Mouse (Mus musculus) right cerebral cortex, postnatal 36 days (tissue): ENCODE results near the gene Trim59.
A peak's percentile ranks its signal among the peaks of the same experiment; 100 is the strongest.
"Not testable (repeated sequence)": the region's sequence is repeated elsewhere in the genome, so short reads cannot be mapped to it uniquely, and the experiment has no call there.

Experiments used
- DNase-seq, 2 experiments: peaks; one replicate each; pipeline ENCODE4 v3.0.0; 2022; ENCODE audit warnings: low spot score in 2 of 2, mixed read lengths in 1 of 2

Gene Trim59

GRCm38 (mm10) chr3:69044645-69045399 lies at the start of gene Trim59:
TSS of gene Trim59 (minus strand) at chr3:69044755.
- DNase-seq, result peak; percentile 81 to 85

- DNase-seq, result no peak
These were observed 19.4 kb upstream of the Trim59 start for GRCm38 (mm10) chr3:69064005-69064404.

- DNase-seq, result no peak
These were observed 18.2 kb upstream of the Trim59 start for GRCm38 (mm10) chr3:69062764-69063163.

DNA sequence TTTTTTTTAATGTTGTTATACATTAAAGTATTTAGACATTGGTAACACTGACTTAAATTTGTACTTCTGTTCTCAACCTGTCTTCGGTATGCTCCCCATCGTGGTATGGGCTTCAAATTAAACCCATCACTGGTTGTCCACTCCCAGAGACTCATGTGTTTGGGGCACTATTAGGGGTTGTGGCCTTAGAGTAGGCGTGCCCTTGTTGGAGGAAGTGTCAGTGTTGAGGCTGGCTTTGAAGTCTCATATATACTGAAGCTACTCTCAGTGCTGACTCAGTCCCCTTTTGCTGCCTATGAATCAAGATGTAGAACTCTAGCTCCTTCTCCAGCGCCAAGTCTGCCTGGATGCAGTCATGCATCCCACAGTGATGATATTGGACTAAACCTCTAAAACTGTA lies 16.1 kb upstream of the Trim59 start:
- DNase-seq, result no peak

DNA sequence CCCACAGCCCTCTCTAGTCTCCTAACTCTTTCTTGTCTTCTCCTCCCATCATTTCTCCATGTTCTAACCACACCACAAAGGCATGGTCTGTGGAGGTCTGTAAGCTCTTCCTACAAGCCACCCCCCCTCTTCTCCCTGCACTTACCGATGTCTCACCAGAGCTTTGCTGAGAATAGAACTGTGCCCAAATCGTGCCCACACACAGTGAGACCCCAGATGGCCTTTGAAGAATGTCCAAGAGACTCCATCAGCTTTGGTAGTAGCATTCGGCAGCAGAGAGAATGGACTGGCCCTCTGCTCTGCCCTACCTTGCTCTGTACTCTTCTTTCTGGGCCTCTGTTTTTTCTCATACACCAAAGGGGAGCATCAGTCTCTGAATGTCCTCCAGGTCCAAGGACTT lies 11.3 kb upstream of the Trim59 start:
- DNase-seq, result no peak

DNA sequence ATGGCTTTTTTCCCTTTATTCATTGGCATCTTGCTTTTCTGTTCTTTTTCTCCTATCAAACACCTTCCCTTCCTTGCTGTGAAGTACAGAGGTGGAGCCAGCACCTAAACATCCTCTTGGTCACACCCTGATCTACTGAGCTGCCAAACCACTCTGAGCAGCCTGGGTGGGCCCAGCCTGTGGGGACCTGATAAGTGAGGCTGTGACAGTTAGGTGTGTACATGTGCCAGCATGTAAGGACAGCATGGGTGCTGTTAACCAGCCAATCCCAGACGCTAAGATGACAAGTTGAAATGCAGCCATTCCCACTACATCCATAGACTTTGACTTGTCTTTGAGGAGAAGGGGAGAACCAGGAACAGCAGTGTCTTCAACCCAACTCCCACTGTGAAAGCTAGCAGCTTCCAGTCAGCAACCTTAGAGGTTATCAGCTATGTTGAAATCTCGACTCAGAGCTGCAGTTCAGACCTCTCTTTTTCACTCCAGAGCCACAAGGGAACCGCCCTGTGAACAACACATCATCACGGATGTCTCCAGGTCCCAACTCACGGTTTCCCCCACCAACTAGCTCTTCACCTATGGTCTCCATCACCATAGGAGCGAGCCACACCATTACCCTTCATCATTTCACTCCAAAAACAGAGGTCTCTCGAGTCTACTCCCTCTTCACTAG lies 10.3 kb upstream of the Trim59 start:
- DNase-seq, result no peak

GRCm38 (mm10) chr3:69051894-69052293 lies 7.3 kb upstream of the Trim59 start:
- DNase-seq, result no peak

GRCm38 (mm10) chr3:69049011-69049410 lies 4.5 kb upstream of the Trim59 start:
- DNase-seq, result no peak

- no peak for DNase-seq
These were observed 3.1 kb upstream of the Trim59 start for GRCm38 (mm10) chr3:69047684-69048083.

GRCm38 (mm10) chr3:69046509-69046908 lies 2.0 kb upstream of the Trim59 start:
- DNase-seq, result no peak

DNA sequence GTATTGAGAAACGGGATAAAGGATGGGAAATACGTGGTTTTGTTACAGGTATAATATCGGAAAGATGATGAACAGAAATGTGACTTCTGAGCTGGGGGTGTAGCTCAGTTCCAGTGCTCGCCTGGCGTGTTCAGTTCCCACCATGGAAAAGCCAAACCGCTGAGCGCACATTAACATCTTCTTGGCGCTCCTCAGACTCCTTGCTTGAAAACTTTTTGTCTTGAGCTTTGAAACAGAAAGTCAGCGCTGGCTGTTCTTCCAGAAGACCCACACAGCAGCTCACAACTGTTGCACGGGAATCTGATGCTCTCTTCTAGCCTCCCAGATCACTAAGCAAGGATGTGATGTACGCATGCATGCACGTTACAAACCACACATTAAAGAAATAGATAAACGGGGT lies 1.2 kb upstream of the Trim59 start:
- no peak for DNase-seq

DNA sequence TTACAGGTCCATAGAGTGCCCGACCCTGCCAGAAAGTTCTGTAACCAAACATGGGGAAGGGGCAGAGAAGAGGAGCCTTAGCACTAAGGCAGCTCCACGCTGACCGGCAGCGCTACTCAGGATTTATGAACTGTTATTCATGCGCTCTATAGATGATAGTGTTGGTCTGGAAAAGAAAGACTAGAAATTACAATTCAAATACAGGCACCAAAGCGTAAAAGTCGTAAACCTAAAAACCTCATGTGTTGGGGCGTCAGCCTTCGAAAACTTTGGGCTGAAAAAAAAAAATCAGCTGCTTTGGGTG lies 797 bp upstream of the Trim59 start:
- DNase-seq, result no peak

GRCm38 (mm10) chr3:69044167-69044591 lies 376 bp downstream of the Trim59 start:
- peak in 1 of 2 experiments; percentile 9 for DNase-seq

GRCm38 (mm10) chr3:69041298-69041697 lies 3.3 kb downstream of the Trim59 start:
- DNase-seq, result no peak

- DNase-seq, result no peak
These were observed 4.5 kb downstream of the Trim59 start for GRCm38 (mm10) chr3:69040105-69040504.

DNA sequence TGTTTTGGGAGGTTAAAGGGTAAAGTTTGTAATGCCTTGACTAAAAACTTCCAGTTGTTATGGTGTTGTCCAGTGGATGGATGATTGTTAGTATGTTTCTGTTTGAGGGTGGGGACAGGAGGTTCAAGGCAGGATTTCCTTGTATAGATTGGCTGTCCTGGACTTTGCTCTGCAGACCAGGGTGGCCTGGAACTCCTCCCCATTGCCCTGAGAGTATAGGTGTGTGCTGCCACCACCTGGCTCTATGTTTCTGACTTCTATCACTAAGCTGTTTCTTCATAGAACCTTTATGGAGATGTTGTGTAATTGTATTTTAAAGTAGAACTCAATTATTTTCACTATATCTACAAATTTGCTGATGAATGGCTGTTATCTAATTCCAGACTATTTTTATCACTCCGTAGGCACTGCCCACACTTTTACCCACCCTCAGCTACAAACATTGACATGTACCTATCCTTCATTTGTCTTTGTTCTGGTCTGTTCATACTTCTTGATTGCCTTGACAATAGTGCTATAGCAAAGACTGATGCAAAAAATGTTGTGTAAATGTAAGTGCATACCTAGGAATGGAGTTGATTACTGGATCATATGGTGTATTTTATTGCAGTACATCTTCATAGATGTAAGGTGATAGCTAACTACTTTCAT lies 18.3 kb downstream of the Trim59 start:
- DNase-seq, result no peak

- no peak for DNase-seq
These were observed 23.8 kb downstream of the Trim59 start for GRCm38 (mm10) chr3:69020764-69021163.

DNA sequence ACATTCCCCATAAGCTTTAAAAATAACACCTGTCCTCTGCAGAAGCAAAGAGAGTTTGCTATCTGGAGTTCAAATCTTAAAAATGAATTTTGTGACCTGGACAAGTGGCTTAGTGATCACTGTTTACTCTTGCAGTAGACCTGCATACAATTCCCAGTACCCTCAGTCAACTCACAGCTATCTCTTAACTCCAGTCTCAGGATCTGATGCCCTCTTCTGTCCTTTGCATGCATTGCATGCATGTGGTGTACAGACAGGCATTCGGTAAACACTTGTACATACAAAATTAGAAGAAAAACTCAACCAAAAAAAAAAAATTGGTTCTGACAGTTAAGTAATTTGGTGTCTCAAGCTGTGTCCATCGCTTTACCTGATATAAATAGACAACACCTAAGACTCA lies 24.3 kb downstream of the Trim59 start:
- DNase-seq, result no peak

DNA sequence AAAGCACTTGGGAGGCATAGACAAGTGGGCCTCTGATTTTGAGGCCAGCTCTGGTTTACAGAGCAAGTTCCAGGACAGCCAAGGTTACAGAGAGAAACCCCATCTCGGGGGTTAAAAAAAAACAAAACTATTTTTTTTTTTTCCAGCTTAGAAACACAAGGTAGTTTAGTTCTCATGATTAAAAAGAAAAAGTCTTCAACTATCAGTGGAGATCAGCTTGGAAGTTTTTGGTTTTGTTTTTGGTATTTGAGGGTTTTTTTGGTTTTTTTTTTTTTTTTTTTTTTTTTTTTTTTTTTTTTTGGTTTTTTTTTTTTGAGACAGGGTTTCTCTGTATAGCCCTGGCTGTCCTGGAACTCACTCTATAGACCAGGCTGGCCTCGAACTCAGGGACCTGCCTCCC lies 25.9 kb downstream of the Trim59 start:
- not testable (repeated sequence) for DNase-seq

DNA sequence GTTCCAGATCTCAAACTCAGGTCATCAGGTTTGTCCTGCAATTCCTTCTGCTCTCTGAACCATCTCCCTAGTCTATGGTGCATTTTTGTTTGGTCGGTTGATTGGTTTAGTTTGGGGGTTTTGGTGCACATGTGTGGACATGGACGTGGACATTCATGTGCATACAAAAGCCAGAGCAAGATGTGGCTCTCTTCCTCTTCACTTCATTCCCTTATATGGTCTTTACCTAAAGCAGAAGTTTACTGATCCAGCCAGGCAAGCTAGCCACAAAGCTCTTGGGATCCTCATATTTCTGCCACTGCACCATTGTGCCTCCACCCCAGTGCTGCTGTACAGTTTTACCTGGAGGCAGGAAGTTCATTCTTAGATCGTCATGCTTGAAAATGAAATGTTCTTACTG lies 27.4 kb downstream of the Trim59 start:
- no peak for DNase-seq

DNA sequence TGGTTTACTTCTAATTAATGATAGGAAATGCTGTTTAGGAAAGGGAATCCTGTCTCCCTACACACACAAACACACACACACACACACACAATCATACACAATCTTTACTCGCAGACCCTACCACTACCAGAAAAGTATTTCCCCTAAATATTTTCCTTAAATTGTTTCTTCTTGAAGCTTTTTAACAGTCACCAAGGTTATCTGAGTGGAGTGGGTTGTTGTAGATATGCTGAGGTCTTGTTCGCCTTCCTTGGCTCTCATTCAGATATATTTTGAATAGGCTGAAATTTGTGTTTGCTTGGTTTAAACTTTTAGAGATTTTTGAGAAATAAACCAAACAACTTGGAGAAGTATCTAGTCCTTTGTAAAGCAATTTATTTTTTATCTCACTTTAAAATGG lies 35.7 kb downstream of the Trim59 start:
- DNase-seq, result no peak

- DNase-seq, result no peak
These were observed 38.3 kb downstream of the Trim59 start for GRCm38 (mm10) chr3:69006246-69006760.
